Mouse (Mus musculus): Measurements from ENCODE around the gene Slc31a2. TPM values are rescaled to one million over a fixed set of nuclear protein-coding genes. Genes with fewer than 3 reads are reported as not detected.

The Slc31a2 gene
- 10 to 100 TPM in 1 of 2 experiments, 1 to 10 TPM in 1; 1.4 to 15.5 TPM for polyA plus RNA-seq (2012; fragmentation: generic; extraction: Trizol)

GRCm38 (mm10) chr4:62262276-62262675 is at the start of gene Slc31a2:
Gene Slc31a2 (plus strand): TSS chr4:62262562.

GRCm38 (mm10) chr4:62230769-62231168 is 31.6 kb upstream of the Slc31a2 start, which contains the start of gene Zfp37:
Gene Zfp37 (minus strand): TSS chr4:62231047.

Other genes starting within 250 kb of the Slc31a2 start
- gene Mup20, start 208.4 kb upstream of the Slc31a2 start, polyA plus RNA-seq (2012; fragmentation: generic; extraction: Trizol): not detected
- not detected for gene Mup3, start 175.2 kb upstream of the Slc31a2 start, polyA plus RNA-seq (2012; fragmentation: generic; extraction: Trizol)
- not detected for gene Mup21, start 111.7 kb upstream of the Slc31a2 start, polyA plus RNA-seq (2012; fragmentation: generic; extraction: Trizol)
- gene Zfp37, start 31.5 kb upstream of the Slc31a2 start, polyA plus RNA-seq (2012; fragmentation: generic; extraction: Trizol): under 1 TPM; 0.02 to 0.42 TPM
- 10 to 100 TPM in 1 of 2 experiments, 1 to 10 TPM in 1; 8.2 to 25.7 TPM for gene Fkbp15, start 98.0 kb downstream of the Slc31a2 start, polyA plus RNA-seq (2012; fragmentation: generic; extraction: Trizol)
- 10 to 100 TPM in 1 of 2 experiments, 1 to 10 TPM in 1; 4.3 to 18.4 TPM for gene Slc31a1, start 98.2 kb downstream of the Slc31a2 start, polyA plus RNA-seq (2012; fragmentation: generic; extraction: Trizol)
- 10 to 100 TPM; 69.8 to 90.5 TPM for gene Cdc26, start 146.1 kb downstream of the Slc31a2 start, polyA plus RNA-seq (2012; fragmentation: generic; extraction: Trizol)
- 1 to 10 TPM; 3.4 to 7.3 TPM for gene Prpf4, start 146.2 kb downstream of the Slc31a2 start, polyA plus RNA-seq (2012; fragmentation: generic; extraction: Trizol)
- under 1 TPM; 0.06 to 0.60 TPM for gene Rnf183, start 172.7 kb downstream of the Slc31a2 start, polyA plus RNA-seq (2012; fragmentation: generic; extraction: Trizol)
- under 1 TPM; 0.07 to 0.12 TPM for gene Wdr31, start 208.3 kb downstream of the Slc31a2 start, polyA plus RNA-seq (2012; fragmentation: generic; extraction: Trizol)
- 1 to 10 TPM in 1 of 2 experiments, under 1 TPM in 1; 0.08 to 1.0 TPM for gene Bspry, start 217.5 kb downstream of the Slc31a2 start, polyA plus RNA-seq (2012; fragmentation: generic; extraction: Trizol)
- 10 to 100 TPM; 35.5 to 36.9 TPM for gene Hdhd3, start 240.9 kb downstream of the Slc31a2 start, polyA plus RNA-seq (2012; fragmentation: generic; extraction: Trizol)